Mouse (Mus musculus): ENCODE measurements around the gene Tmod3. TPM values are rescaled to one million over a fixed set of nuclear protein-coding genes. Genes with fewer than 3 reads are reported as not detected.

Gene Tmod3
- polyA plus RNA-seq, 1 experiment, result 14.7 TPM

- no peak overlapping the region for H3ac ChIP-seq (ENCODE audit: control insufficient read depth, insufficient read length, low read depth)
- H3K36me3 ChIP-seq (ENCODE audit: control insufficient read depth, insufficient read depth), result no peaks in the 10 kb centered on the region
- H3K27me3 ChIP-seq (ENCODE audit: control insufficient read depth, insufficient read depth, insufficient read length), result no peaks in the 10 kb centered on the region
- H3K79me3 ChIP-seq (ENCODE audit: low read depth), result no peaks in the 10 kb centered on the region
- no peak overlapping the region for H3K4me3 ChIP-seq (ENCODE audit: insufficient read depth, poor library complexity, severe bottlenecking)
- H3K79me2 ChIP-seq (ENCODE audit: control insufficient read depth, insufficient read depth), result no peaks in the 10 kb centered on the region
- TF ChIP-seq CTCF (IDR thresholded peaks at IDR 0.05; ENCODE audit: control insufficient read depth, insufficient read depth, insufficient read length) (no peak), MYOG (IDR thresholded peaks at IDR 0.05; ENCODE audit: control insufficient read depth, extremely low read depth, insufficient read length) (no peak), FOSL1 (IDR thresholded peaks at IDR 0.05; ENCODE audit: insufficient read depth, low read length, poor library complexity, severe bottlenecking) (no peak), MYOD1 (IDR thresholded peaks at IDR 0.05; ENCODE audit: control insufficient read depth, insufficient read length, low read depth) (no peak)
These were observed 38.1 kb upstream of the Tmod3 start for GRCm38 (mm10) chr9:75597596-75597995.

GRCm38 (mm10) chr9:75597036-75597435 lies 37.6 kb upstream of the Tmod3 start:
- Histone ChIP-seq H3K27me3 (ENCODE audit: control insufficient read depth, insufficient read depth, insufficient read length) (no peaks in the 10 kb centered on the region), H3K79me3 (ENCODE audit: low read depth) (no peaks in the 10 kb centered on the region), H3ac (ENCODE audit: control insufficient read depth, insufficient read length, low read depth) (no peak overlapping the region), H3K79me2 (ENCODE audit: control insufficient read depth, insufficient read depth) (no peaks in the 10 kb centered on the region), H3K36me3 (ENCODE audit: control insufficient read depth, insufficient read depth) (no peaks in the 10 kb centered on the region), H3K4me3 (ENCODE audit: insufficient read depth, poor library complexity, severe bottlenecking) (no peak overlapping the region)
- TF ChIP-seq CEBPB (IDR thresholded peaks at IDR 0.05; ENCODE audit: low read depth), result no peak
- TF ChIP-seq FOSL1 (IDR thresholded peaks at IDR 0.05; ENCODE audit: insufficient read depth, low read length, poor library complexity, severe bottlenecking), result no peak
- TF ChIP-seq USF1 (IDR thresholded peaks at IDR 0.05; ENCODE audit: low read depth), result no peak
- no peak for TF ChIP-seq MYOD1 (IDR thresholded peaks at IDR 0.05; ENCODE audit: control insufficient read depth, insufficient read length, low read depth)
- TF ChIP-seq MAX (IDR thresholded peaks at IDR 0.05), result no peak
- TF ChIP-seq MYOG (IDR thresholded peaks at IDR 0.05; ENCODE audit: control insufficient read depth, extremely low read depth, insufficient read length), result no peak
- no peak for TF ChIP-seq CTCF (IDR thresholded peaks at IDR 0.05; ENCODE audit: control insufficient read depth, insufficient read depth, insufficient read length)

- Histone ChIP-seq H3K79me2 (ENCODE audit: control insufficient read depth, insufficient read depth) (no peaks in the 10 kb centered on the region), H3K36me3 (ENCODE audit: control insufficient read depth, insufficient read depth) (no peaks in the 10 kb centered on the region), H3K79me3 (ENCODE audit: low read depth) (no peaks in the 10 kb centered on the region), H3K27me3 (ENCODE audit: control insufficient read depth, insufficient read depth, insufficient read length) (no peaks in the 10 kb centered on the region), H3K4me3 (ENCODE audit: insufficient read depth, poor library complexity, severe bottlenecking) (no peak overlapping the region), H3ac (ENCODE audit: control insufficient read depth, insufficient read length, low read depth) (no peak overlapping the region)
- TF ChIP-seq USF1 (IDR thresholded peaks at IDR 0.05; ENCODE audit: low read depth) (no peak), CEBPB (IDR thresholded peaks at IDR 0.05; ENCODE audit: low read depth) (no peak), CTCF (IDR thresholded peaks at IDR 0.05; ENCODE audit: control insufficient read depth, insufficient read depth, insufficient read length) (no peak), MYOD1 (IDR thresholded peaks at IDR 0.05; ENCODE audit: control insufficient read depth, insufficient read length, low read depth) (no peak), MYOG (IDR thresholded peaks at IDR 0.05; ENCODE audit: control insufficient read depth, extremely low read depth, insufficient read length) (no peak), MAX (IDR thresholded peaks at IDR 0.05) (no peak), FOSL1 (IDR thresholded peaks at IDR 0.05; ENCODE audit: insufficient read depth, low read length, poor library complexity, severe bottlenecking) (no peak)
These were observed 34.0 kb upstream of the Tmod3 start for GRCm38 (mm10) chr9:75593481-75593880.

- Histone ChIP-seq H3K79me2 (ENCODE audit: control insufficient read depth, insufficient read depth) (no peaks in the 10 kb centered on the region), H3ac (ENCODE audit: control insufficient read depth, insufficient read length, low read depth) (no peak overlapping the region), H3K36me3 (ENCODE audit: control insufficient read depth, insufficient read depth) (no peaks in the 10 kb centered on the region), H3K79me3 (ENCODE audit: low read depth) (no peaks in the 10 kb centered on the region), H3K4me3 (ENCODE audit: insufficient read depth, poor library complexity, severe bottlenecking) (no peak overlapping the region), H3K27me3 (ENCODE audit: control insufficient read depth, insufficient read depth, insufficient read length) (no peaks in the 10 kb centered on the region)
- TF ChIP-seq MAX (IDR thresholded peaks at IDR 0.05) (no peak), FOSL1 (IDR thresholded peaks at IDR 0.05; ENCODE audit: insufficient read depth, low read length, poor library complexity, severe bottlenecking) (no peak), CTCF (IDR thresholded peaks at IDR 0.05; ENCODE audit: control insufficient read depth, insufficient read depth, insufficient read length) (no peak), MYOG (IDR thresholded peaks at IDR 0.05; ENCODE audit: control insufficient read depth, extremely low read depth, insufficient read length) (no peak), CEBPB (IDR thresholded peaks at IDR 0.05; ENCODE audit: low read depth) (no peak), USF1 (IDR thresholded peaks at IDR 0.05; ENCODE audit: low read depth) (no peak), MYOD1 (IDR thresholded peaks at IDR 0.05; ENCODE audit: control insufficient read depth, insufficient read length, low read depth) (no peak)
These were observed 30.7 kb upstream of the Tmod3 start for GRCm38 (mm10) chr9:75589850-75590790.

GRCm38 (mm10) chr9:75581694-75582350 lies 22.4 kb upstream of the Tmod3 start:
- Histone ChIP-seq H3K79me3 (ENCODE audit: low read depth) (no peaks in the 10 kb centered on the region), H3ac (ENCODE audit: control insufficient read depth, insufficient read length, low read depth) (no peak overlapping the region), H3K4me3 (ENCODE audit: insufficient read depth, poor library complexity, severe bottlenecking) (no peak overlapping the region), H3K36me3 (ENCODE audit: control insufficient read depth, insufficient read depth) (no peaks in the 10 kb centered on the region), H3K79me2 (ENCODE audit: control insufficient read depth, insufficient read depth) (no peaks in the 10 kb centered on the region), H3K27me3 (ENCODE audit: control insufficient read depth, insufficient read depth, insufficient read length) (no peaks in the 10 kb centered on the region)
- no peak for TF ChIP-seq MYOG (IDR thresholded peaks at IDR 0.05; ENCODE audit: control insufficient read depth, extremely low read depth, insufficient read length)

Measured in C2C12 (cell line).